Mouse (Mus musculus) thymus, adult 2 months (tissue): ENCODE measurements around the gene Cpxm2. TPM values are rescaled to one million over a fixed set of nuclear protein-coding genes. Genes with fewer than 3 reads are reported as not detected.

Experiments used
- DNase-seq: peaks from one replicate; pipeline ENCODE4 v3.0.0; 2021
- H3K27ac ChIP-seq: fragments of 200-500 bp; 2 replicates; pipeline ENCODE4 v1.5.1; 2012; ENCODE audit warnings: low read length, control low read depth; ENCODE audit not compliant: control insufficient read depth, insufficient read depth
- H3K27me3 ChIP-seq: fragments of 200-500 bp; 2 replicates; pipeline ENCODE4 v1.6.1; 2012; ENCODE audit warnings: mild to moderate bottlenecking, low read length, moderate library complexity, mixed read lengths; ENCODE audit not compliant: control insufficient read depth, insufficient read depth
- H3K36me3 ChIP-seq: fragments of 200-500 bp; 2 replicates; pipeline ENCODE4 v1.6.1; 2012; ENCODE audit warnings: mild to moderate bottlenecking, low read length, moderate library complexity; ENCODE audit not compliant: control insufficient read depth, insufficient read depth
- H3K4me1 ChIP-seq: fragments of 200-500 bp; replicated peaks from 2 replicates; pipeline ENCODE4 v1.6.1; 2012; ENCODE audit warnings: low read length; ENCODE audit not compliant: control insufficient read depth, insufficient read depth
- H3K4me3 ChIP-seq: fragments of 200-500 bp; 2 replicates; pipeline ENCODE4 v1.5.1; 2012; ENCODE audit warnings: mild to moderate bottlenecking, low read length, control low read depth, moderate library complexity; ENCODE audit not compliant: control insufficient read depth, insufficient read depth
- CTCF ChIP-seq: fragments of 200-500 bp; IDR thresholded peaks from 2 replicates; pipeline ENCODE4 v1.5.1; 2012; ENCODE audit warnings: mild to moderate bottlenecking, control low read depth, low read length, moderate library complexity, borderline replicate concordance; ENCODE audit not compliant: control insufficient read depth, poor library complexity, insufficient read depth; ENCODE audit errors: extremely low read depth
- POLR2A ChIP-seq: fragments of 200-500 bp; IDR thresholded peaks from 2 replicates; pipeline ENCODE4 v1.6.1; 2012; ENCODE audit warnings: mild to moderate bottlenecking, low read length, control low read depth, moderate library complexity; ENCODE audit not compliant: control insufficient read depth, poor library complexity, insufficient read depth; ENCODE audit errors: extremely low read depth
- WGBS: fragments of 180-500 bp; shearing (Covaris S2); methylation state at CpG from one replicate; pipeline ENCODE4 v1.1.7; 2018; 5-methylcytosine and 5-hydroxymethylcytosine counted together
- polyA plus RNA-seq: library from polyadenylated mRNA; depleted of rRNA; stranded (reverse); fragments of >200 nt; gene quantifications from 2 replicates; pipeline ENCODE4 v1.2.3, GENCODE M21; 2012

Gene Cpxm2
- polyA plus RNA-seq, 1 experiment: 4.9 TPM

DNA sequence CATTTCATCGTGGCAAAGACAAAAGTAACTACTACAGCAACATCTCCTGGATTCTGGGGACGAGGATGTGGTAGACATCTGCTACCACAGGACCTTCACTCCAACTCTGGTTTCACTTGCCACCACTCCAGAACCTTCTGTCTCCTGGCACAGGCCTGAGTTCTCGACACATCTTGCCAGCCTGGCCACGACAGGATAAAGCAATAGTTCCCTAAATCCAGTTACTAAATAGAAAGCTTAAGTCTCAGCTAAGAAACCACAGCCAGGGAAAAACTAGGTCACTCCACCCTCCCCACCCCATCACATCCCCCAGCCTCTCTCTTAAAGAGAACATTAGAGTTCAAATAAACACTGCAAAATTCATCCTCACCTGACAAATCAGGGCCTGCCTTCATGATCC, 66.4 kb downstream of the Cpxm2 start:
- no peaks in the 10 kb centered on the region for H3K36me3 ChIP-seq
- H3K4me1 ChIP-seq: no peaks in the 10 kb centered on the region
- TF ChIP-seq POLR2A: no peak
- no peak for TF ChIP-seq CTCF
- whole genome bisulfite sequencing: 64% methylated on average over 4 of the region's 4 CpGs
- H3K4me3 ChIP-seq: no peak overlapping the region
- no peaks in the 10 kb centered on the region for H3K27me3 ChIP-seq
- H3K27ac ChIP-seq: no peak overlapping the region
- DNase-seq: no peak

GRCm38 (mm10) chr7:132075825-132076224, 78.7 kb downstream of the Cpxm2 start:
- Histone ChIP-seq H3K27ac (no peak overlapping the region), H3K4me3 (no peak overlapping the region), H3K4me1 (no peaks in the 10 kb centered on the region), H3K27me3 (no peaks in the 10 kb centered on the region), H3K36me3 (no peaks in the 10 kb centered on the region)
- no peak for DNase-seq
- TF ChIP-seq POLR2A: no peak
- TF ChIP-seq CTCF: no peak
- WGBS: 72% methylated on average over 1 of the region's 1 CpGs

- TF ChIP-seq CTCF (no peak), POLR2A (no peak)
- Histone ChIP-seq H3K4me1 (no peaks in the 10 kb centered on the region), H3K36me3 (no peaks in the 10 kb centered on the region), H3K4me3 (no peak overlapping the region), H3K27ac (no peak overlapping the region), H3K27me3 (no peaks in the 10 kb centered on the region)
- WGBS: 57% methylated on average over 3 of the region's 3 CpGs
- DNase-seq: no peak
These were observed 80.0 kb downstream of the Cpxm2 start for GRCm38 (mm10) chr7:132074503-132074902.

- TF ChIP-seq POLR2A (no peak), CTCF (no peak)
- H3K27me3 ChIP-seq: no peaks in the 10 kb centered on the region
- WGBS: 88% methylated on average over 6 of the region's 6 CpGs
- no peak overlapping the region for H3K27ac ChIP-seq
- no peak overlapping the region for H3K4me3 ChIP-seq
- H3K36me3 ChIP-seq: no peaks in the 10 kb centered on the region
- H3K4me1 ChIP-seq: no peaks in the 10 kb centered on the region
- DNase-seq: no peak
These were observed 83.5 kb downstream of the Cpxm2 start for GRCm38 (mm10) chr7:132070877-132071625.

DNA sequence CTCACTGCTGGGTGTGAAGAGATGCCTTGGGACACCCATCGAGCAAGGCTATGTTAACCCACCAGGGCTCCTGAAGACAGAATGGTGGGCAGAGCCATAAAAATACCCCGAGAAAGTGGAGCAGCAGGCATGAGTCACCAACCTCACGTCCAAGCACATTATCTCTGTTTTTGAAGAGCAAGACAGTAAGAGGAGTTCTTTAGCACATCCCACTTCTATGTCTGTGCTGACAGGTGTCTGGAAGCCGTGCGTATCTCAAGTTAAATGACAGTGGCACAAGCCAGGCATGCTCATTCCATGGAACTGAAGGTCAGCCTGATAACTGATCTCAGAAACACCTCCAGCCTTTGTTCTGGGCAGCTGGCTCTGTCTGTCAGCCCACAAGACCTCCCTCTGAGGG, 86.6 kb downstream of the Cpxm2 start:
- TF ChIP-seq POLR2A: no peak
- no peak for TF ChIP-seq CTCF
- no peak overlapping the region for H3K27ac ChIP-seq
- H3K4me3 ChIP-seq: no peak overlapping the region
- no peak for DNase-seq
- H3K27me3 ChIP-seq: no peaks in the 10 kb centered on the region
- H3K36me3 ChIP-seq: no peaks in the 10 kb centered on the region
- 80% methylated on average over 5 of the region's 5 CpGs for WGBS
- H3K4me1 ChIP-seq: no peaks in the 10 kb centered on the region

GRCm38 (mm10) chr7:132067511-132067910, 87.0 kb downstream of the Cpxm2 start:
- DNase-seq: no peak
- H3K36me3 ChIP-seq: no peaks in the 10 kb centered on the region
- TF ChIP-seq POLR2A (no peak), CTCF (no peak)
- 83% methylated on average over 5 of the region's 5 CpGs for WGBS
- no peaks in the 10 kb centered on the region for H3K4me1 ChIP-seq
- no peak overlapping the region for H3K4me3 ChIP-seq
- H3K27ac ChIP-seq: no peak overlapping the region
- no peaks in the 10 kb centered on the region for H3K27me3 ChIP-seq

GRCm38 (mm10) chr7:132060116-132060515, 94.4 kb downstream of the Cpxm2 start:
- 84% methylated on average over 7 of the region's 7 CpGs for WGBS
- TF ChIP-seq POLR2A: no peak
- no peak for TF ChIP-seq CTCF
- Histone ChIP-seq H3K27ac (no peak overlapping the region), H3K4me1 (no peaks in the 10 kb centered on the region), H3K36me3 (no peaks in the 10 kb centered on the region), H3K27me3 (no peaks in the 10 kb centered on the region), H3K4me3 (no peak overlapping the region)
- no peak for DNase-seq
